Mouse (Mus musculus) E14TG2a.4 (cell line): ENCODE results near the gene Kdm6b.

Experiments used
- H3K27me3 ChIP-seq: 2 replicates; pipeline ENCODE4 v1.6.1; 2014; ENCODE audit warnings: low read length, control low read depth; ENCODE audit not compliant: insufficient read depth
- H3K36me3 ChIP-seq: 2 replicates; pipeline ENCODE4 v1.6.1; 2014; ENCODE audit warnings: low read length, control low read depth; ENCODE audit not compliant: insufficient read depth
- H3K4me1 ChIP-seq: replicated peaks from 2 replicates; pipeline ENCODE4 v1.6.1; 2014; ENCODE audit warnings: low read depth, low read length, control low read depth
- H3K4me3 ChIP-seq: replicated peaks from 2 replicates; pipeline ENCODE4 v1.5.1; 2014; ENCODE audit warnings: mild to moderate bottlenecking, low read length
- H3K9me3 ChIP-seq: 2 replicates; pipeline ENCODE4 v1.6.1; 2014; ENCODE audit warnings: low read length, control low read depth
- CTCF ChIP-seq: conservative IDR thresholded peaks from 2 replicates; pipeline ENCODE4 v1.5.1; 2014; ENCODE audit warnings: low read length
- NANOG ChIP-seq: IDR thresholded peaks from 2 replicates; pipeline ENCODE4 v1.6.1; 2014; ENCODE audit warnings: borderline replicate concordance, low read length, mixed read lengths
- POU5F1 ChIP-seq: IDR thresholded peaks from 2 replicates; pipeline ENCODE4 v1.6.1; 2014; ENCODE audit warnings: low read length, borderline replicate concordance

Gene Kdm6b

GRCm38 (mm10) chr11:69372780-69373170 is 40.7 kb downstream of the Kdm6b start:
- Histone ChIP-seq H3K36me3 (no peaks in the 10 kb centered on the region), H3K9me3 (no peaks in the 10 kb centered on the region), H3K4me1 (peaks cover 37% of the 10 kb centered on the region), H3K4me3 (no peak overlapping the region), H3K27me3 (peaks cover 38% of the 10 kb centered on the region)
- TF ChIP-seq NANOG (no peak), CTCF (peak; percentile 71), POU5F1 (no peak)

GRCm38 (mm10) chr11:69372056-69372779 is 41.3 kb downstream of the Kdm6b start:
- no peak for TF ChIP-seq POU5F1
- TF ChIP-seq NANOG: no peak
- TF ChIP-seq CTCF: no peak
- H3K9me3 ChIP-seq: no peaks in the 10 kb centered on the region
- peaks cover 43% of the 10 kb centered on the region for H3K27me3 ChIP-seq
- H3K4me3 ChIP-seq: 0 out of 2 replicates have a peak overlapping the region, but pooled peaks have one; percentile 3
- no peaks in the 10 kb centered on the region for H3K36me3 ChIP-seq
- H3K4me1 ChIP-seq: peaks cover 42% of the 10 kb centered on the region

- H3K27me3 ChIP-seq: peaks cover 49% of the 10 kb centered on the region
- H3K36me3 ChIP-seq: no peaks in the 10 kb centered on the region
- H3K4me1 ChIP-seq: peaks cover 48% of the 10 kb centered on the region
- no peaks in the 10 kb centered on the region for H3K9me3 ChIP-seq
- TF ChIP-seq CTCF (no peak), NANOG (no peak), POU5F1 (no peak)
- no peak overlapping the region for H3K4me3 ChIP-seq
Measured at GRCm38 (mm10) chr11:69371601-69372000, 41.9 kb downstream of the Kdm6b start.

- no peak overlapping the region; the same call in 1 of the 2 replicates for H3K4me3 ChIP-seq
- no peaks in the 10 kb centered on the region for H3K36me3 ChIP-seq
- no peaks in the 10 kb centered on the region for H3K9me3 ChIP-seq
- H3K27me3 ChIP-seq: peaks cover 55% of the 10 kb centered on the region
- TF ChIP-seq CTCF (no peak), POU5F1 (no peak), NANOG (no peak)
- peaks cover 56% of the 10 kb centered on the region for H3K4me1 ChIP-seq
Measured at GRCm38 (mm10) chr11:69370817-69371215, 42.7 kb downstream of the Kdm6b start.

GRCm38 (mm10) chr11:69369990-69370816 is 43.3 kb downstream of the Kdm6b start:
- Histone ChIP-seq H3K4me1 (peaks cover 62% of the 10 kb centered on the region), H3K4me3 (no peak overlapping the region), H3K9me3 (no peaks in the 10 kb centered on the region), H3K36me3 (no peaks in the 10 kb centered on the region), H3K27me3 (peaks cover 61% of the 10 kb centered on the region)
- TF ChIP-seq CTCF: no peak
- TF ChIP-seq NANOG: no peak
- TF ChIP-seq POU5F1: no peak

- peaks cover 68% of the 10 kb centered on the region for H3K27me3 ChIP-seq
- peaks cover 70% of the 10 kb centered on the region for H3K4me1 ChIP-seq
- no peak for TF ChIP-seq NANOG
- no peak for TF ChIP-seq POU5F1
- no peak for TF ChIP-seq CTCF
Measured at GRCm38 (mm10) chr11:69369215-69369989, 44.1 kb downstream of the Kdm6b start, which contains the start of gene Chd3. Gene Chd3, minus strand, starts transcription at chr11:69369406.

GRCm38 (mm10) chr11:69368356-69369214 is 44.9 kb downstream of the Kdm6b start:
- TF ChIP-seq CTCF (no peak), NANOG (no peak), POU5F1 (no peak)
- Histone ChIP-seq H3K4me3 (peak overlapping the region; percentile 81), H3K36me3 (no peaks in the 10 kb centered on the region), H3K4me1 (peaks cover 72% of the 10 kb centered on the region), H3K27me3 (peaks cover 75% of the 10 kb centered on the region), H3K9me3 (no peaks in the 10 kb centered on the region)

More at GRCm38 (mm10) chr11:69369215-69369989, 44.1 kb downstream of the Kdm6b start, which contains the start of gene Chd3:
- Histone ChIP-seq H3K36me3 (no peaks in the 10 kb centered on the region), H3K9me3 (no peaks in the 10 kb centered on the region), H3K4me3 (peak within 1 kb of the TSS; percentile 81)
